Mouse (Mus musculus): Measurements from ENCODE around the gene Coro1c.

DNA sequence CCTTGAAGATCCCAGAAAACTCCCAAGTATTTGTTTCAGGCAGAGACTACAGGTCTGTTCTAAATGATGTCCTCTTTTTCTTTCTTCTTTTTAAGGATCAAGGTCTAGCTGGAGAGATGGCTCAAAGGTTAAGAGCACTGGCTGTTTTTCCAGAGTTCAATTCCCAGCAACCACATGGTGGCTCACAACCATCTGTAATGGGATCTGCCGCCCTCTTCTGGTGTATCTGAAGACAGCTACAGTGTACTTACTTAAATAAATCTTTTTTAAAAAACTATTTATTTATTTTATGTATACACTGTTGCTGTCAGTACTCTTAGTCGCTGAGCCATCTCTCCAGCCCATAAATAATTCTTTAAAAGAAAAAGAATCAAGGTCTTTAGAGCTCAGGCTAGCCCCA lies 38.7 kb upstream of the Coro1c start:
- TF ChIP-seq FLI1 (IDR thresholded peaks at IDR 0.05; ENCODE audit: low read length): no peak
- TF ChIP-seq GATA1 (IDR thresholded peaks at IDR 0.05; ENCODE audit: borderline replicate concordance, low read length): no peak

All from megakaryocyte, embryonic 14.5 days (primary cell).